Mouse (Mus musculus): ENCODE measurements around the gene Rap1gap.

DNA sequence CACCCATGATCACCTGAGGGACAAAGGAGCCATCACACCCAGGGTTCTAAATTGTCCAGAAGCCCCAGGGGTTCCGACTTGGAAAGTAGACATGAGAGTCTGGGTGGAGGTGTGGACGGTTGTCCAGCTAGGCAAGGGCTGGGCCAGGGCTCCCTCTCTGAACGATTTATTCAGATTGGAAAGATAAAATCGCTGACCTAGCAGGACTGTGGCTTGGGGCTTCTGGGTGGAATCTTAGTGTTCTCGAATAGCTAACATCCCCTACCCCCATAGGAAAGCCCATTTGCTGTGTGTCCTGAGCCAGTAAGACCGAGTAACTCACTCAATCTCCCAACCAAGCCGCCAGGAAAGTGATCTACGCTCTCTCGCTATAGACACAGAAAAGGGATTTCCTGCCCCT lies 85.2 kb downstream of the Rap1gap start:
- TF ChIP-seq CTCF (IDR thresholded peaks at IDR 0.05; ENCODE audit: control insufficient read depth, insufficient read depth, insufficient read length) (no peak), MYOD1 (IDR thresholded peaks at IDR 0.05; ENCODE audit: control insufficient read depth, insufficient read length, low read depth) (no peak), MYOG (IDR thresholded peaks at IDR 0.05; ENCODE audit: control insufficient read depth, extremely low read depth, insufficient read length) (no peak), USF1 (IDR thresholded peaks at IDR 0.05; ENCODE audit: low read depth) (no peak), CEBPB (IDR thresholded peaks at IDR 0.05; ENCODE audit: low read depth) (no peak), FOSL1 (IDR thresholded peaks at IDR 0.05; ENCODE audit: insufficient read depth, low read length, poor library complexity, severe bottlenecking) (no peak), MAX (IDR thresholded peaks at IDR 0.05) (no peak)

All from C2C12 (cell line).